ENCODE assay signal across 26 mouse cellular contexts in genomic region chrX:86954614-86955013, GRCm38 (mm10).
"Had no signal": no experiment of that assay in that cellular context is flagged by ENCODE, and none has a peak within 500 bp of the region (broad histone marks: within the 10 kb centered on the region; RNA-seq: fewer than 3 reads in every experiment).

No protein-coding gene starts in this region.

- DNase-seq: cerebellum, adult 8-10 months; cerebellum, adult 9-10 months; cerebellum, adult 9-11 months; cerebellum, postnatal 10 days; cerebellum, postnatal 14 days; cerebellum, postnatal 25 days; embryo, embryonic 11 days; gastrocnemius, adult 2 months; gastrocnemius, postnatal 10 days; gastrocnemius, postnatal 14 days; gastrocnemius, postnatal 25 days; gastrocnemius, postnatal 36 days; heart, adult 11 months; heart, adult 18-20 months; heart, adult 2 months had no signal

- H3K36me3 ChIP-seq: embryonic facial prominence, embryonic 10.5 days; embryonic facial prominence, embryonic 12.5 days; embryonic facial prominence, embryonic 13.5 days; embryonic facial prominence, embryonic 15.5 days; forebrain, embryonic 10.5 days; forebrain, embryonic 12.5 days; forebrain, embryonic 15.5 days had no signal

- H3K9me3 ChIP-seq: embryonic facial prominence, embryonic 10.5 days; embryonic facial prominence, embryonic 12.5 days; embryonic facial prominence, embryonic 13.5 days; embryonic facial prominence, embryonic 15.5 days; forebrain, embryonic 10.5 days; forebrain, embryonic 12.5 days; forebrain, embryonic 13.5 days; forebrain, embryonic 15.5 days had no signal

- ATAC-seq: forebrain, embryonic 13.5 days; forebrain, embryonic 14.5 days; forebrain, embryonic 15.5 days; forebrain, postnatal 0 days had no signal

- H3K4me2 ChIP-seq: embryonic facial prominence, embryonic 12.5 days; embryonic facial prominence, embryonic 13.5 days; embryonic facial prominence, embryonic 15.5 days; forebrain, embryonic 12.5 days; forebrain, embryonic 13.5 days; forebrain, embryonic 15.5 days had no signal

- H3K9ac ChIP-seq: embryonic facial prominence, embryonic 12.5 days; embryonic facial prominence, embryonic 13.5 days; embryonic facial prominence, embryonic 15.5 days; forebrain, embryonic 12.5 days; forebrain, embryonic 13.5 days; forebrain, embryonic 15.5 days; forebrain, postnatal 0 days had no signal

- H3K27me3 ChIP-seq: embryonic facial prominence, embryonic 12.5 days; embryonic facial prominence, embryonic 13.5 days; embryonic facial prominence, embryonic 15.5 days; forebrain, embryonic 12.5 days; forebrain, embryonic 13.5 days; forebrain, embryonic 15.5 days had no signal

- H3K27ac ChIP-seq: embryonic facial prominence, embryonic 10.5 days; embryonic facial prominence, embryonic 12.5 days; embryonic facial prominence, embryonic 13.5 days; embryonic facial prominence, embryonic 15.5 days; forebrain, embryonic 10.5 days; forebrain, embryonic 12.5 days; forebrain, embryonic 13.5 days; forebrain, embryonic 15.5 days; gastrocnemius, adult 2 months; heart, adult 2 months had no signal

- H3K4me3 ChIP-seq: embryonic facial prominence, embryonic 10.5 days; embryonic facial prominence, embryonic 12.5 days; embryonic facial prominence, embryonic 13.5 days; embryonic facial prominence, embryonic 15.5 days; erythroblast, embryonic 14.5 days; forebrain, embryonic 10.5 days; forebrain, embryonic 12.5 days; forebrain, embryonic 13.5 days; forebrain, embryonic 15.5 days; gastrocnemius, adult 2 months; heart, adult 2 months had no signal

- H3K4me1 ChIP-seq: embryonic facial prominence, embryonic 10.5 days; embryonic facial prominence, embryonic 12.5 days; embryonic facial prominence, embryonic 13.5 days; embryonic facial prominence, embryonic 15.5 days; forebrain, embryonic 10.5 days; forebrain, embryonic 12.5 days; forebrain, embryonic 13.5 days; forebrain, embryonic 15.5 days had no signal
